Mouse (Mus musculus) lung, embryonic 14.5 days (tissue): ENCODE results near the gene Polr2e. TPM values are rescaled to one million over a fixed set of nuclear protein-coding genes. Genes with fewer than 3 reads are reported as not detected.

Experiments used
- ATAC-seq: fragments of 200-750 bp; cut with Nextera tagmentation; 2 replicates; pipeline ENCODE4 v1.8.0; 2017; ENCODE audit warnings: mild to moderate bottlenecking, moderate TSS enrichment, moderate library complexity; ENCODE audit not compliant: insufficient read depth
- DNase-seq: peaks from one replicate; pipeline ENCODE4 v3.0.0-alpha.2; 2015
- H3K27ac ChIP-seq: fragments of 300-500 bp; sonication (generic); 2 replicates; pipeline ENCODE4 v1.5.1; 2014; ENCODE audit warnings: low read depth, mild to moderate bottlenecking, moderate library complexity
- H3K27me3 ChIP-seq: fragments of 300-500 bp; sonication (generic); 2 replicates; pipeline ENCODE4 v1.6.1; 2014; ENCODE audit warnings: low read length, control low read depth; ENCODE audit not compliant: insufficient read depth
- H3K36me3 ChIP-seq: fragments of 300-500 bp; sonication (generic); 2 replicates; pipeline ENCODE4 v1.6.1; 2014; ENCODE audit warnings: control low read depth; ENCODE audit not compliant: insufficient read depth
- H3K4me1 ChIP-seq: fragments of 300-500 bp; sonication (generic); 2 replicates; pipeline ENCODE4 v1.6.1; 2014; ENCODE audit warnings: antibody characterized with exemption, control low read depth; ENCODE audit not compliant: insufficient read depth
- H3K4me2 ChIP-seq: fragments of 300-500 bp; sonication (generic); 2 replicates; pipeline ENCODE4 v1.6.1; 2014; ENCODE audit warnings: mild to moderate bottlenecking
- H3K4me3 ChIP-seq: fragments of 300-500 bp; sonication (generic); 2 replicates; pipeline ENCODE4 v1.5.1; 2014; ENCODE audit warnings: low read depth, low read length
- H3K9ac ChIP-seq: fragments of 300-500 bp; sonication (generic); 2 replicates; pipeline ENCODE4 v1.6.1; 2014
- H3K9me3 ChIP-seq: fragments of 300-500 bp; sonication (generic); 2 replicates; pipeline ENCODE4 v1.6.1; 2016; ENCODE audit warnings: low read depth, low read length, control low read depth
- CTCF ChIP-seq: IDR thresholded peaks from 2 replicates; pipeline ENCODE4 v1.5.1; 2016; ENCODE audit warnings: antibody characterized with exemption, low read depth
- WGBS: fragments of 180-500 bp; shearing (Covaris S2); extraction: QIAGEN DNeasy Blood & Tissue Kit; methylation state at CpG from one replicate; pipeline ENCODE4 v1.1.7; 2014; 5-methylcytosine and 5-hydroxymethylcytosine counted together
- polyA plus RNA-seq: library from polyadenylated mRNA; unstranded; fragments of >200 nt; fragmentation: Nextera tagmentation; extraction: Ambion mirVana; gene quantifications from 2 replicates; pipeline ENCODE4 v1.2.1, GENCODE M21; 2014

Gene Polr2e
- polyA plus RNA-seq, 1 experiment from 2014 or later, result 258 TPM

GRCm38 (mm10) chr10:80071516-80071900 is 31.9 kb upstream of the Polr2e start:
- Histone ChIP-seq H3K27me3 (no peaks in the 10 kb centered on the region), H3K4me2 (peak overlapping the region; percentile 30; the same call in 1 of the 2 replicates), H3K9me3 (no peaks in the 10 kb centered on the region), H3K36me3 (peaks cover 14% of the 10 kb centered on the region; the same call in 1 of the 2 replicates), H3K4me3 (no peak overlapping the region), H3K4me1 (peaks cover 12% of the 10 kb centered on the region), H3K27ac (peak overlapping the region; percentile 84), H3K9ac (peak overlapping the region; percentile 31; the same call in 1 of the 2 replicates)
- DNase-seq, result no peak
- ATAC-seq, result no peak
- WGBS, result 77% methylated on average over 3 of the region's 3 CpGs
- no peak for TF ChIP-seq CTCF

GRCm38 (mm10) chr10:80070837-80071515 is 31.4 kb upstream of the Polr2e start:
- H3K4me1 ChIP-seq, result peaks cover 12% of the 10 kb centered on the region
- ATAC-seq (peak; percentile 91), DNase-seq (peak; percentile 89)
- no peaks in the 10 kb centered on the region for H3K9me3 ChIP-seq
- H3K27me3 ChIP-seq, result no peaks in the 10 kb centered on the region
- H3K27ac ChIP-seq, result peak overlapping the region; percentile 84
- peak overlapping the region; percentile 30; the same call in 1 of the 2 replicates for H3K4me2 ChIP-seq
- 52% methylated on average over 9 of the region's 9 CpGs for WGBS
- H3K36me3 ChIP-seq, result peaks cover 14% of the 10 kb centered on the region; the same call in 1 of the 2 replicates
- no peak overlapping the region for H3K4me3 ChIP-seq
- no peak for TF ChIP-seq CTCF
- H3K9ac ChIP-seq, result peak overlapping the region; percentile 31; the same call in 1 of the 2 replicates

- Histone ChIP-seq H3K36me3 (peaks cover 17% of the 10 kb centered on the region; the same call in 1 of the 2 replicates), H3K9me3 (no peaks in the 10 kb centered on the region), H3K4me3 (no peak overlapping the region), H3K9ac (no peak overlapping the region), H3K4me1 (peaks cover 12% of the 10 kb centered on the region), H3K27me3 (no peaks in the 10 kb centered on the region), H3K4me2 (no peak overlapping the region), H3K27ac (no peak overlapping the region)
- no peak for ATAC-seq
- DNase-seq, result no peak
- TF ChIP-seq CTCF, result no peak
- 91% methylated on average over 3 of the region's 4 CpGs for WGBS
These were observed 30.4 kb upstream of the Polr2e start for GRCm38 (mm10) chr10:80069948-80070450.

- 92% methylated on average over 6 of the region's 7 CpGs for WGBS
- Histone ChIP-seq H3K27me3 (no peaks in the 10 kb centered on the region), H3K36me3 (peaks cover 24% of the 10 kb centered on the region; the same call in 1 of the 2 replicates), H3K27ac (no peak overlapping the region), H3K4me3 (no peak overlapping the region), H3K9ac (no peak overlapping the region), H3K4me1 (peaks cover 12% of the 10 kb centered on the region), H3K4me2 (no peak overlapping the region), H3K9me3 (no peaks in the 10 kb centered on the region)
- no peak for ATAC-seq
- DNase-seq, result no peak
- no peak for TF ChIP-seq CTCF
These were observed 29.7 kb upstream of the Polr2e start for GRCm38 (mm10) chr10:80069251-80069650.

GRCm38 (mm10) chr10:80063877-80064650 is 24.5 kb upstream of the Polr2e start:
- ATAC-seq (no peak), DNase-seq (no peak)
- H3K27ac ChIP-seq, result no peak overlapping the region
- H3K27me3 ChIP-seq, result no peaks in the 10 kb centered on the region
- no peak overlapping the region for H3K9ac ChIP-seq
- H3K9me3 ChIP-seq, result no peaks in the 10 kb centered on the region
- H3K4me1 ChIP-seq, result no peaks in the 10 kb centered on the region
- peak; percentile 27 for TF ChIP-seq CTCF
- peaks cover 69% of the 10 kb centered on the region for H3K36me3 ChIP-seq
- WGBS, result 71% methylated on average over 23 of the region's 23 CpGs
- no peak overlapping the region for H3K4me3 ChIP-seq
- no peak overlapping the region for H3K4me2 ChIP-seq

GRCm38 (mm10) chr10:80063104-80063503 is 23.5 kb upstream of the Polr2e start:
- Histone ChIP-seq H3K27me3 (no peaks in the 10 kb centered on the region), H3K36me3 (peaks cover 75% of the 10 kb centered on the region), H3K27ac (no peak overlapping the region), H3K4me1 (no peaks in the 10 kb centered on the region), H3K9ac (no peak overlapping the region), H3K4me2 (no peak overlapping the region), H3K4me3 (no peak overlapping the region), H3K9me3 (no peaks in the 10 kb centered on the region)
- WGBS, result 87% methylated on average over 5 of the region's 5 CpGs
- ATAC-seq, result no peak
- TF ChIP-seq CTCF, result no peak
- DNase-seq, result no peak
